Mouse (Mus musculus): Measurements from ENCODE around the gene Wnt5b. TPM values are rescaled to one million over a fixed set of nuclear protein-coding genes. Genes with fewer than 3 reads are reported as not detected.
"Not testable (repeated sequence)": the region's sequence is repeated elsewhere in the genome, so short reads cannot be mapped to it uniquely, and the experiment has no call there.

The Wnt5b gene
- total RNA-seq, 4 experiments from 2014 or later, result 1.9 to 2.1 (median 2.0) TPM

DNA sequence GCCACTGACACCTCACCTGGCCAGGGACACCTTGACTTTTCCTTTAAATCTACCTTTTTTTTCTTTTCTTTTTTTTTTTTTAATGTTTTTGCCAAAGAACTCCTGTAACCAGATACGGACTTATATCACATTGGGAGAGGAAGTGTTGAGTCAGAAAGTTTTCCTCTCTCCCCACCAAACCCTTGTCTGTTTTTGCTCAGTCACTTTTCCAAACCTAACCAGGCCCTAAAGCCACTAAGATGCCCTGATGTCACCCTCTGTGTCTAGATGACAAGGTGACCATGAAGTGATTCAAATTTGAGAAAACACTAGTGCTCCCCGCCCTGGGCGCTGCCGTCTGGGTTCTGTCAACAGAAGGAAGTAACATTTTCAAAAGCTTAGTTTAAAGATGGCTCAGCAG lies 85.1 kb downstream of the Wnt5b start:
- DNase-seq (ENCODE audit: low spot score in 2 of 2), result no peak

DNA sequence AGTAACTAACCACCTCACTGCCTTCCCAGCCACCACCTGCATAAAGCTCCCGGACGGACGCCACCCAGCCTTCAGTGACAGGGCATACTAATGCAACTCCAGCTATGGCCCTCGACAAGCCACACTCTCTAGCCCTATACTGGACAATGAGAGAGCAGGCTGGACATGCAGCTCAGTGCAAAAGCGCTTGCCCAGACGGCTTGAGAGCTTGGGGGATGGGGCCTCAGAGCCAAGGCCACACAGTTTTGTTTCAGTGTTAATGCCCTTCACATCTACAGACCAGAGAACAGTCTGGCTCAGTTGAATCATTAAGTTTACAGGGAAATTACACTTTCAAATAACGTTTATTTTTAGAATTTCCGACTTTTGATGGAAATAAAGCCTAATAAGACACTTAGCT lies 86.0 kb downstream of the Wnt5b start:
- DNase-seq (ENCODE audit: low spot score in 2 of 2), result no peak

DNA sequence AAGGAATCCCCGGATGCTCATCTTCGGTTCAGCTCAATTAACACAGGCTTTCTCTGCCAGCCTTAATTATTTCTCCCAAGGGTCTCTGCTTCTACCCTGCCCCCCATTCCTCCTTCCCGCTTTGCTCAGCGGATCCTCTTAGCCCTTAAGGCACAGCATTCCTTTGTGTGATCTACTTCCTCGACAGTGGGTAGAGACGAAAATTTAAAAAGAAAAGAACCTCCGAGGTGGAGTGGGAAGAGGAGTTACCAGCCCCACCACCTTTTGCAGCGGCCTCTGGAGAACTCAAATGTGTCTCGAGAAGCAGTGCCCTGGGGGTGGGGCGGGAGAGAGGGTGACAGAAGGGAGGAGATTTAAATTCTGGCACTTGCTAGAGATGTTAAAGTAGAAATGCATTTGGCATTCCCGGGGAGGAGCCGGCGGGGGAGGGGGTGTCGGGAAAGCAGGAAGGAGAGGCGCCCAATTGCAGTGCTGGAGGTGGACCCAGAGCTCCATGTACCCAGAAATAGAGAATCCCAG lies 92.1 kb downstream of the Wnt5b start:
- peak; percentile 51 to 79 for DNase-seq (ENCODE audit: low spot score in 2 of 2)

DNA sequence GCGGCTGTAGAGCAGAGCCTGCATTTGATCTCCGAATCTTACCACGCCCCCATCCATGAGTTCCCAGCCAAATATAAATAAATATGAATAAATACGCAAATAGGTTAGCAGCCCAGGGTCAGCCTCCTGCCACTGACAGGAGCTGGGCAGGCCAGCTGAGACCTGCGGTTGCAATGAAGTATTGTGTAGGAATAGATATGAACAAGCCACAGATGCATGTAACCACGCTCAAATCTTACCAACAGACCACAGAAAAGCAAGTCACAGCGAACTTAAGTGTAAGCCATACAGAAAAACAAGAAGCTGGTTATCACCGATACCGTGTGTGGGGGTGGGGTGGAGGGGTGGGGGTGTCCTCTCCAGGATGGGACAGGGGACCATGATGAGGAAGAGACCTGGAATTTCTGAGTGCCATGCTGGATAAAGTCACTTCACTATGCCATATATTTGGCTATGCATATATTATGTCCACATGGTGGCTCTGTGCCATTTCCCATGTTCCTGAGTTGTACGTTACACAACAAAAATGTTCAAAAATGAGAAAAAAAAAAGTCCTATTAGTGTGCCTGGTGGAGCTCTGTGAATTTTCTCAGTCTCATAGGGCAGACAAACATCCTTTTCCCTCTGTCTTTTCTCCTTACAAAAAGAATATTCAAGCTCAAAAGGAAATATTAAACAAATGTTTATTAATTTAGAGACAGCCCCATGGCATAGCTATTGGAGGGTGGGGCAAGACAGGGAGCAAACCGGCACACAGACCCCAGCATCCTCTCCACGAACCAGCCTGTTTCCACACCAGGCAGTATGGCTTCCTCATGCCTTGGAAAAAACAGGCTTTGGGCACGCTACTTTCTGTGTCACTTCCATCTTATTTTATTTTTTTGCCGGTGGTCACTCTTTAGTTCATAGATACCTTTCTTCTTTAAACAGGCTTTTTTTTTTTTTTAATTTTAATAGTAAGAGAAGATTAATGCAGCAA lies 92.9 kb downstream of the Wnt5b start:
- DNase-seq (ENCODE audit: low spot score in 2 of 2), result no peak

DNA sequence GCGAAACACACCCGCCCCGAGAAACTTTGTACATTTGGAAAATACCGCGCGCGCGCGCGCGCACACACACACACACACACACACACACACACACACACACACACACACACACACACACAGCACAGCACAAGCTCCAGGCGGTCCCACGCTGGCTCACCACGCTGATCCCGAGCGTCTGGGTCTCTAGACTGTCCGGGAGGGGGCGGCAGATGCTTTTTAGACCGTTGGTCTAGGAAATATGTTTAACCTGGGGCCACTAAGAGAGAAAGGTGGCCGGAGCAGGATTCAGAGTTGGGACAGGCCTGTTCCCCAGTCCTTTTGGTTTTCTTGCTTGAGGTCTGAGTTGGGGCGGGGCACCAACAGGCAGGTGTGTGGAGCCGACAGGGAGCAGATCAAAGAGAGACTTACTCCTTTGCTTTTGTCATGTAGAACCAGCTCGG lies 95.1 kb downstream of the Wnt5b start:
- DNase-seq (ENCODE audit: low spot score in 2 of 2), result no peak

DNA sequence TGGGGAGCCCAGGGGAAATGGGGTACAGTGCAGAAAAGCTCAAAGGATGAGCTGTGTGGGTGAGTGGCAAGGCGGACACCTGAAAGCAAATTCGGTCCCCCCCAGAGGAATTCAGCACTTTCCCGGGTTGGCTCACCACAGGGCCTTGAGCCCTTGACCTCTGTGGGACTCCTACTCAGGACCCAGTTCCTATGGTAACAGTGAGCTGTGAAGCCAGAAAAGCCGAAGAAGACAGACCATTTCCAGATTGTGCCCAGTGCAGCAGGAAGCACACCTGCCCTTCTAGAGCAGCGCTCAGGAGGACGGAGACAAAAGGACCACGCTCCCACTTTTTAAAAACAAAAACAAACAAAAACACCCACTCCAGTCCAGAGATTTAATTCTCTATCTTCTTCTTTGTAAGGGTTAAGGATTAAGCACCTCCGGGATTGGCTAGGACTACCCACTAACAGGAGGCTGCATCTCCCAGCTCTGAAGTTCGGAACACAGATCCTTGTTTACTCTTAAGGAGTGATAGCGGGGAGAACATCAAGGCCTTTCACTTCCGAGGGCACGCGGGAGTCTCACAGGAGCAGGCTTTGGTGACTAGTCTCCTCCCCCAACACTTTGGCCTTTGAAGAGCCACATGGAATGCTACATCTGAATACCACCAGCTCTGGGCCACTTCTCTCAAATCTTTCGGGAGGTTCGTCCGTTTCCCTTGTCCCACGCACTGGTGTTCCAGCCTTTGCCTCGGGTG lies 95.7 kb downstream of the Wnt5b start:
- no peak for DNase-seq (ENCODE audit: low spot score in 2 of 2)

DNA sequence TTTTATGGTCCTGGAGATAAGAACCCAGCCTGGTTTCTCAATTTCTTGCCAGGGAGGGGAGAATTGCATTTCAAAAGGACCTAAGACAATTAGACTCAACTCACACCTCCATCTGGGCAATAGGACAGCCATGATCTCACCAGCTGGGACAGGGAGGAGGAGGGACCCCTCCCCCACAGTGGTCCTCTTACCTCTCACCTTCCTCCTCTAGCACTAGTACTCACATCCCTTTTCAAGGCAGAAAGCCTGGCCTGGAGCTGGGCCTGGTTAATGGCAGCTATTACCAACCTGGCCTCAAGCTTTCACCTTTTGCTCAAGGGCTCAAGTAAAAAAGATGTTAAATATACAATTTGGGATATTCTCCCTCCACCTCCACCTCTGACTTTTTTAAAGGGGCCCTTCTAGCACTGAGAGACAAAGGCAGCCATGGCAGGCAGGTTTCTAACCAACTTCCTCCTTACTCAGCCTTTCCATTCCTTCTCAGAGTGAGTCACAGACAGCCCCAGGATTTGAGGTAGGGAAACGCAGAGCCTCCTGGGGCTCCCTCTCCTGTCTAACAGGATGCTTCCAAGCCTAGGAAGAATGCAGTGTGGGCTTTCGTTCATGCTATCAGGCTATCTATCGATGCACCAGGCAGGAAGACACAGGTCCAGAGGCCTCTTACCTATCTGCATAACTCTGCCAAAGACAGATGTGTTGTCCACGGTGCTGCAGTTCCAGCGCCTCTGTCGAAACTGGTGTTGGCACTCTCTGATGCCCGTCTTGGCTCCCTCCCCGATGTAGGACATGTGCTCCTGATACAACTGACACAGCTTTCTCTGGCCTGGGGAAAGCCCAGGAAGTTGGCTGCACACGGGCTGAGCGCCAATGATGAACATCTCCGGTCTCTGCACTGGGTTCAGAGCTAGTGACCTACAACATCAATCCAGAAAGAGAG lies 98.2 kb downstream of the Wnt5b start:
- DNase-seq (ENCODE audit: low spot score in 2 of 2), result no peak

DNA sequence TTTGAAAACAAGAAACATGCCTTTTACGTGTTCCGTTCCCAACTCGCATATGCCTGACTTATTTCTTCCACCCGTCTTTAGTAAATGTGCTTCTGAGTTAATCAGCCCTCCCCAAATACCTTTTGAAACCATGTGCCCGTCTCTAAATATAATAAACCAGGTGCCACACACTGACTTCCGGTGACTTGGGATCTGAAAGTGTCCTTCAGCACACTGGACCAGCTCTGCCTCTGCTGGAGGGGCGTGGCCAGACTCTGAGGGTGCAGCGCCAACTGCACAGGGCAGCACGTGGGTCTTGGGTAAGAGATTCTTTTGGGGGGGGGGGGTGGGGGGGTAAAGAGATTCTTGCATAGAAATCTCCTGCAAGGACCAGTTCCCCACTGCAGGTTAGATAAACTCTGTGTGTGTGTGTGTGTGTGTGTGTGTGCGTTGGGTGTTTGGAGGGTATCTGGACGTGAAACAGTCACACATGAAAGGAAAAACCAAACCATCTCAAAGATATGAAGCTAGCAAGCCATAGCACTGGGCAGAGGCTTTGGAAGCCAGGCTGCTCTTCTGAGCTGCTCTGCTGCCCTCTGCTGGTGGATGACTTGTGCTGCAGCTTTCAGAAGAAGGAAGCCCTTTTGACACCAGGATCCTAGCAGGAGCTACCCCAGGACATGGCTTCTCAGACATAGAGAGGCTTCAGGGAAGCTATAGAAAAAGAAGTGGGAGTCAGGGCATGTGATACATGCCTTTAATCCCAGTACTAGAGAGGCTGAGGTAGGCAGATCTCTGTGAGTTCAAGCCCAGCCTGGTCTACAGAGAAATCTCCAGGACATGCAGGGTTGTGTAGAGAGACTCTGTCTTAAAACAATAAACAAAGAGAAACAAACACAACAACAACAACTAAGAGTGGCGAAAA lies 100.2 kb downstream of the Wnt5b start:
- DNase-seq (ENCODE audit: low spot score in 2 of 2), result peak; percentile 45 to 47

DNA sequence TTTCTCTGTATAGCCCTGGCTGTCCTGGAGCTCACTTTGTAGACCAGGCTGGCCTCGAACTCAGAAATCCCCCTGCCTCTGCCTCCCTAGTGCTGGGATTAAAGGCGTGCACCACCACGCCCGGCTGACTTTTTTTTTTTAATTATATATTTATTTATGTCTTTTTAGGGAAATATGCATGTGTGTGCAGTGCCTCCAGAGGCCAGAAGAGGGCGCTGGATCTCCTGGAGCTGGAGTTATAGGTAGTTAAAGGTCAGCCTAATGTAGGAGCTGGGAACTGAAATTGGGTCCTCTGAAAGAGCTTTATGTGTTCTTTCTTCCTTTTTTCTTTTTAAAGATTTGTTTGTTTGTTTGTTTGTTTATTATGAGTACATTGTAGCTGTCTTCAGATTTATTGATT lies 101.4 kb downstream of the Wnt5b start:
- not testable (repeated sequence) for DNase-seq (ENCODE audit: low spot score in 2 of 2)

DNA sequence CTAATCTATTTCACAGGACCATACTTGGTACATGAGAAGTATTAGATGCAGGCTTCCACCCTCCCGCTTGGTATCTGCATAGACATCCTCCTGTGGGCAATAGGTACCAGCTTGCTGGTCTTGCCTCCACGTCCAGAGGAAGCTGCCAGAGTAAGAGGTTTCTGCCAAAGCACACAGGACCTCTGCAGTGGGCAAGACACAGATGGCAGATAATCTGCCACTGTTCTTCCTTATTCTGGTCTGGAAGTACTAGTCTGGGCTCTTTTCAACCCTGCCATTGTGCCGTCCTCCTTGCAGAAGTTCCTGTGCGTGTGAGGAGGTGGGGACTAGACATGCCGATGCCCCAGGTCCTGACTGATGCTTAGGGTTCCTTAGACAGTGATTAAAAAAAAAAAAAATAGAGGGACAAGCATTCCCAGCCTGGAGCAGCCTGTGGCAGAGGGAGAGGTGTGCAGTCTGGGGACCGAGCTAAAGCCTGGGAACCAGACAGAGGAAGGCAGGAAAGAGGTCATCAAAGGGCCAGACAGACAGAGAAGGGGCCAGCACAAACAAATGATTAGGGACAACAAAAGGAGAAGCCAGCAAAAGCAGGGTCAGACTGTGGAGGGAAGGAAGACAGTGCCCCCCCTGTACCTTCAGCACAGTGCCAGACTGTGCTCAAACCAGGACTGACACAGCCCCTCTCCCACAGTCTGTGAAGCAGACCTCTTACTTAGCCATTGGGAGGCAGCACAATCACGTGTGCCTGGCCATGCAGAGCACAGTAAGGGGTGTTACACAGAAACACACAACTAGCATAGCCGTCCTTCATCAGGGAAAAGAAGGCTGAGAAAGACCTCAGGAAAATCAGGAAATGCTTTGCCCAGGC lies 106.0 kb downstream of the Wnt5b start:
- DNase-seq (ENCODE audit: low spot score in 2 of 2), result no peak

DNA sequence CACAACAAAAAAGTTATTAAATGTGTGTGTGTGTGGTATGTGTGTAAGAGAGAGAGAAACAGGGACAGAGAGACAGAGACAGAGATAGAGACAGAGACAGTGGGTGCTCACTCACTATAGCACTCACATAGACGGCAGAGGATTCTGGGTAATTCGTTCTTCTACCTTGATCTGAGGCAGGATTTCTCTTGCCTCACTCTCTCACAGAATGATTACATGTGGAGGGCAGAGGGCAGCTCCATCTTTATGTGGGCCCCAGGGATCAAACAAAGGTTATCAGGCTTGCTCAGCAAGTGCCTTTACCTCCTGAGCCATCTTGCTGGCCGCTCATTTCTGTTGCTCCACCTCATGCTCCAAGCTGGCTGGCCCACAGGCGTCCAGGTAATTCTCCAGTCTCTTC lies 109.8 kb downstream of the Wnt5b start:
- DNase-seq (ENCODE audit: low spot score in 2 of 2), result no peak

DNA sequence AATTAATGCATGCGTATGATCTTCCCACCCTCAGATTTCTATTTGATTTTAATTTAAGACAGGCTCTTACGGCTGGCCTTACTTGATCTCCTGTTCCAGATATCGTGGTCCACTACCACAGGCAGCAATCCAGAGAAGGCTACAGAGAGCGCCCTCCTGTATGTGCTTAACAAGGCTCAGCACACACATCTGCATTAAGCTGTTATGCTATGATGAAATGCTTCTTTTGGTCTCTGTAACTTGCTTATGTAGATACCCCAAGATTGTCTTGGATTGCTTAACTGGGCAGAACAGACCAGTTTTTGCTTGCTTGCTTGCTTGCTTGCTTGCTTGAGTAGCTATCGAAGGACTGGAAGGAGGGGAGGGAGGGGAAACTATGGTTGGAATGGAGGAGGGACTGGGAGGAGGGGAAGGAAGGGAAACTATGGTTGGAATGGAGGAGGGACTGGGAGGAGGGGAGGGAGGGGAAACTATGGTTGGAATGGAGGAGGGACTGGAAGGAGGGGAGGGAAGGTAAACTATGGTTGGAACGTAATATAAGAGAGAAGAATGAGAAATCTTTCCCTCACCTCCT lies 112.3 kb downstream of the Wnt5b start:
- no peak for DNase-seq (ENCODE audit: low spot score in 2 of 2)

DNA sequence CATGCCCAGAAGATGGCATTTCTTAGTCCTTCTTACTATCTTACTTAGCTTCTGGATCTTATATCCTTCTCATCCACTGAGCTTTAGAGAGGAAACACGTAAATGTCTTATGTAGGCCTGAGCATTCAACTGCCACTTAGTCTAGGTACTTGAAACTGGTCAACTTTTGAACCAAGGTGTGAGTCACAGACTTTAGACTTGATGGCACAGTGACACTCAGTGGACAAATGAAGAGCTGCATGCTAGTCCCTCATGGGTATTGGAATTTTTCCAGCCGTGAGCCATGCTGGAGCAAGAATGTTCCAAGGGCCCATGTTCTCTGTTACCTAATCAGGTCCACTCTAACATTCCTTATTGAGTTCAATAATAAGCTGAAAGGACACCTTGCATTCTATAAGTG lies 113.6 kb downstream of the Wnt5b start:
- peak in 1 of 2 experiments; percentile 30 for DNase-seq (ENCODE audit: low spot score in 2 of 2)

DNA sequence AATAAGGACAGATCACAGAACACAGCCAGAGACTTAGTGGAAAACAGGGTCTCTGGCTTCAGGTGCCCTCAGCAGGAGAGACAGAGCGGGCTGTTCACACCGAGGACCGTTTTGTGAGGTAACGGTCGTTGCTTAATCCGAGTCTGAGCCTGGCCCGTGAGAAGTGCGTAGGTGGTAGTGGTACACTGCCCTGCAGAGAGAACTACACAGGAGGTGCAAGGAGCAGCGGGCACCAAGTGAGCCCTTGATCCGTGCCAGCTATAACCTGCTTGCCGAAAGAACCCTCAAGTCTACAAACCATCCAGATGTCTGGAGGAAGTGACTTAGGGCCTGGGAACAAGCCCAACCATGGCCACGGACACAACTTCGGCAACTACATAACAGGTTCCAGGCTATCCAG lies 114.8 kb downstream of the Wnt5b start:
- no peak for DNase-seq (ENCODE audit: low spot score in 2 of 2)

DNA sequence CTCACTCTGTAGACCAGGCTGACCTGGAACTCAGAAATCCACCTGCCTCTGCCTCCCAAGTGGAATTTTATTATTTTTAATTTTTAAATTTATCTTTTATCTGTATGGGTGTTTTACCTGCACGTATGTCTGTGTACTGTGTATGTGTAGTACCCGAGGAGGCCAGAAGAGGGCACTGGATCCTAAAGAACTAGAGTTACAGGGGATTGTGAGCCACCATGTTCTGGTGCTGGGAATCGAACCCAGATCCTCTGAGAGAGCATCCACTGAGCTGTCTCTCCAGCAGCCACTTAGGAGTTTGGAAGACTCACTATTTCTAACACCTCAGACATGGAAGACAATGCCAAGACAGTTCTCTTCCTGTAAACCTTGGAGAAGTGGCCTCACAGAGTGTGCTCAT lies 115.5 kb downstream of the Wnt5b start:
- no peak for DNase-seq (ENCODE audit: low spot score in 2 of 2)

DNA sequence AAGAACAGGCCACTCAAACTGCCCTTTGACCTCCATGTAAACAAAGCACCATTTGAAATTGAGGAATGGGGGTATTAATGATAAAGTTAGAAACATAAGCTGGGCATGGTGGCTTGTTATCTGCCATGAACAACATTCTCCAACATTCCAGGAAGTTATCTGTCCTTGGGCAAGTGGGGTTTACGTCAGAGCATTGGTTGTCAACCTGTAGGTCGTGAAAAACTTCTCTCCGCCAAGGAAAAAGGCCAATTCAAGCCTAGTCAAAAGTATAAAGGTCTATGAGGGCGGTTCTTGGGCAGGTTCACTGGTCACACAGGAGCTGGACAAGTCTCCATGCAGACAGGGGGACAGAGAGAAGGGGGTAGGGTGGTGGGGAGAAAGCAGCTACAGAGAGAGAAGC lies 123.1 kb downstream of the Wnt5b start:
- no peak for DNase-seq (ENCODE audit: low spot score in 2 of 2)

DNA sequence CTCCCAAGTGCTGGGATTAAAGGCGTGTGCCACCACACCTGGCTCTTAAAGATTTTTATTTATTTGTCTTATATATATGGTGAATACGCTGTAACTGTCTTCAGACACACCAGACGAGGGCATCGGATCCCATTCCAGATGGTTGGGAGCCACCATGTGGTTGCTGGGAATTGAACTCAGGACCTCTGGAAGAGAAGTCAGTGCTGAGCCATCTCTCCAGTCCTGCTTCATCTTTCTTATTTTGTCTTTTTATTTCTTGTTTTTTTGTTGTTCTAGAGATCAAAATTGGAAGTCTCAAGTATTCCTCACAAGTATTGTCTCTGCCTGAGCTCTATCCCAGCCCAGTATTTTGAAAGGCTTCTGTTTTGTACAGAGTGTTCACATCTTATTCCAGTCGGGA lies 123.8 kb downstream of the Wnt5b start:
- no peak for DNase-seq (ENCODE audit: low spot score in 2 of 2)

DNA sequence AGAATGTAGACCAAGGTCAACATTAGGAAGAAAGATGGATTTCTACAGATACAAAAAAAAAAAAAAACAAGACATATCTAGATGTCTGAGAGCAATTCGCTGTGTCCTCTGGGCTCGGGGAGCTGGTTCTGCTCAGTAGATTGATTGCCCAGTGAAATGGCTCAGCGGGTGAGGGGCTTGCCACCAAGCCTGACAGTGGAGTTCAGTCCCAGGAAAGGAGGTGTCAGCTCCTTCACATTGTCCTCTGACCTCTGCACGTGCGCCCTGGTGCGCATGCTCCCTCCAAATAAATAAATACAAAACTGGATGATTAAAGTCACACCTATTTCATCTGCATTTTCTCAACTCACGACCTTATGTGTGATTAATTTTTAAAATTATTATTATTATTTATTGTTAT lies 124.7 kb downstream of the Wnt5b start:
- no peak for DNase-seq (ENCODE audit: low spot score in 2 of 2)

All from left cerebral cortex, adult 8-10 months (tissue).